ENCODE assay signal across 35 mouse cellular contexts in the genomic region with DNA sequence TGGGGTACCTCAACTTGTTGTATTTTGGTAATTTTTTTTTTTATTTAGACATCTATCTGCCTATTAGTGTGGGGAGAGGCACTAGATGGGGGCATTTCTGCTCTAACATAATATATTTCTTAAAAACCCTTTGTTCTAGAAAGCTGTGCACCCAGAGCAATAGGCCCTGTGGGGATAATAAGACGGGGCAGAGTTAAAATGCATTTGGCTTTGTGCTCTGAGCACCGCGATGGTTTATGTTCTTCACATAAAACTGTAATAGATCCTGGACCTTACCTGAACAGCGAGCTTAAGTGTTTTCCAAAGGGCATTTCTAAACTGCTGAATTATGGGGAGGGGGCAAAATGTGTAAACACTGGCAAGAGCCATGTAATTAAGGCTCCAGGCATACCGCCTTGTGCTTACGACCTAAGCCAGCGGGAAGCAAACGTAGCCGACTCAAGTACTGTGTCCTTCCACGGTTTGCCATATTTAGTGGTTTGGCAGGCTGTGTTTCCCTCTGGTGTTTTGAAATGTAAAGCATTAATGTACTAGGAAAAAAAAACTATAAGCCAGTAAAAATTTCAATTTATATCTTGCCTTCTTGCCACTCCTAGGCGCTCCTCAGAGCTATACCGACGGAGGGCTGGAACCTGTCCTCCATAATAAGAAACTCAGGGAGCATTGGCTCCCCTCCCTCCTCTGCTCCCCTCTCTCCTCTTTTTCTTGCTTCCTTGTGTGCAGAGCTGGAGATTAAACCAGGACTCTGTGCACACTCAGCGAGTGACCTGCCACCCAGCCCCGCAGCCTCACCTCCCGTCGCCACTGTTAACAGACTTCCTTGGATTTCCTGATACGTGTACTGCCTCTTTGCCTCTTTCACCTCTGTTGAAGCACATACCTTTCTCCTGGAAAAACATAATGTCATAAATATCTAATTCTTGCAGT. TPM values are rescaled to one million over a fixed set of nuclear protein-coding genes. Genes with fewer than 3 reads are reported as not detected.
A peak's percentile ranks its signal among the peaks of the same experiment; 100 is the strongest.
DNase-seq lines count a peak whose midpoint lies in the region; ATAC-seq and TF ChIP-seq lines count a peak whose summit lies in the region.
"Had no signal": no experiment of that assay in that cellular context is flagged by ENCODE, and none has a peak within 500 bp of the region (broad histone marks: within the 10 kb centered on the region; RNA-seq: fewer than 3 reads in every experiment).

No protein-coding gene starts in this region.

- no peaks in the 10 kb centered on the region for H3K36me3 ChIP-seq in forebrain, postnatal 0 days (ENCODE audit: insufficient read depth)
- H3K36me3 ChIP-seq in forebrain, embryonic 13.5 days (ENCODE audit: poor library complexity, severe bottlenecking): peaks cover 8% of the 10 kb centered on the region; the same call in 1 of the 2 replicates
- H3K36me3 ChIP-seq in limb, embryonic 11.5 days (ENCODE audit: control insufficient read depth, insufficient read depth, low read length): no peaks in the 10 kb centered on the region; the same call in 1 of the 2 replicates
- H3K36me3 ChIP-seq in neural tube, embryonic 14.5 days (ENCODE audit: control insufficient read depth, insufficient read depth, low read length): no peaks in the 10 kb centered on the region
- H3K36me3 ChIP-seq in stomach, postnatal 0 days (ENCODE audit: control insufficient read depth, insufficient read depth, low read length): no peaks in the 10 kb centered on the region
- H3K36me3 ChIP-seq: neural tube, embryonic 12.5 days had no signal

- TF ChIP-seq CTCF in forebrain, postnatal 0 days (IDR thresholded peaks at IDR 0.05; ENCODE audit: low read depth): no peak
- no peak for TF ChIP-seq CTCF in stomach, postnatal 0 days (IDR thresholded peaks at IDR 0.05; ENCODE audit: low read depth)

- no peak overlapping the region for H3K27ac ChIP-seq in forebrain, postnatal 0 days (ENCODE audit: low read depth, low read length)
- no peak overlapping the region for H3K27ac ChIP-seq in forebrain, embryonic 13.5 days
- H3K27ac ChIP-seq in limb, embryonic 11.5 days (replicated peaks; ENCODE audit: low read depth, low read length): peak overlapping the region; percentile 42; the same call in 1 of the 2 replicates
- H3K27ac ChIP-seq in neural tube, embryonic 14.5 days (ENCODE audit: low read depth, low read length): peak overlapping the region; percentile 10
- H3K27ac ChIP-seq in stomach, postnatal 0 days (replicated peaks): peak overlapping the region; percentile 69
- H3K27ac ChIP-seq: forebrain, embryonic 10.5 days; hindbrain, embryonic 12.5 days; left cerebral cortex, adult 2 months; liver, embryonic 12.5 days; neural tube, embryonic 12.5 days had no signal

- TF ChIP-seq EP300 in stomach, postnatal 0 days (optimal IDR thresholded peaks at IDR 0.05): no peak

- H3K9me3 ChIP-seq in forebrain, postnatal 0 days (ENCODE audit: low read length): no peaks in the 10 kb centered on the region
- no peaks in the 10 kb centered on the region for H3K9me3 ChIP-seq in forebrain, embryonic 13.5 days (replicated peaks)
- no peaks in the 10 kb centered on the region for H3K9me3 ChIP-seq in limb, embryonic 11.5 days (ENCODE audit: control insufficient read depth, low read length)
- no peaks in the 10 kb centered on the region for H3K9me3 ChIP-seq in neural tube, embryonic 14.5 days (ENCODE audit: control insufficient read depth, low read length)
- no peaks in the 10 kb centered on the region for H3K9me3 ChIP-seq in stomach, postnatal 0 days (ENCODE audit: control insufficient read depth, low read length)
- H3K9me3 ChIP-seq: forebrain, embryonic 10.5 days; G1E; hindbrain, embryonic 12.5 days; liver, embryonic 12.5 days; neural tube, embryonic 12.5 days had no signal

- no peaks in the 10 kb centered on the region for H3K27me3 ChIP-seq in forebrain, postnatal 0 days (ENCODE audit: insufficient read depth, low read length)
- H3K27me3 ChIP-seq in forebrain, embryonic 13.5 days: no peaks in the 10 kb centered on the region
- H3K27me3 ChIP-seq in limb, embryonic 11.5 days (ENCODE audit: control insufficient read depth, insufficient read depth, low read length): no peaks in the 10 kb centered on the region
- H3K27me3 ChIP-seq in neural tube, embryonic 14.5 days (ENCODE audit: control insufficient read depth, insufficient read depth, low read length): no peaks in the 10 kb centered on the region
- no peaks in the 10 kb centered on the region for H3K27me3 ChIP-seq in stomach, postnatal 0 days (ENCODE audit: control insufficient read depth, insufficient read depth, low read length)
- H3K27me3 ChIP-seq: hindbrain, embryonic 12.5 days; liver, embryonic 12.5 days; neural tube, embryonic 12.5 days had no signal

- no peaks in the 10 kb centered on the region for H3K4me1 ChIP-seq in forebrain, postnatal 0 days (ENCODE audit: insufficient read depth)
- H3K4me1 ChIP-seq in forebrain, embryonic 13.5 days: no peaks in the 10 kb centered on the region
- 0 out of 2 replicates have a peak, but pooled peaks cover 3% of the 10 kb centered on the region for H3K4me1 ChIP-seq in limb, embryonic 11.5 days (ENCODE audit: control insufficient read depth, insufficient read depth, low read length)
- peaks cover 2% of the 10 kb centered on the region; the same call in 1 of the 2 replicates for H3K4me1 ChIP-seq in neural tube, embryonic 14.5 days (ENCODE audit: control insufficient read depth, insufficient read depth, low read length)
- no peaks in the 10 kb centered on the region for H3K4me1 ChIP-seq in stomach, postnatal 0 days (replicated peaks; ENCODE audit: control insufficient read depth, insufficient read depth)
- H3K4me1 ChIP-seq: hindbrain, embryonic 12.5 days; liver, embryonic 12.5 days; neural tube, embryonic 12.5 days had no signal

- peak; percentile 13 for DNase-seq in forebrain, postnatal 0 days
- DNase-seq in limb, embryonic 11.5 days (ENCODE audit: low spot score): peak; percentile 26
- DNase-seq in stomach, postnatal 0 days (ENCODE audit: low spot score): peak; percentile 66
- DNase-seq in heart, postnatal 14 days: no peak
- DNase-seq: adrenal gland, postnatal 10 days; cerebellum, adult 11-12 months; cerebellum, postnatal 14 days; gastrocnemius, postnatal 10 days; kidney, adult 8-10 months; kidney, postnatal 10 days; layer of hippocampus, adult 9-11 months; liver, postnatal 0 days; lung, postnatal 36 days; retina, postnatal 1 day; right cerebral cortex, postnatal 14 days; thymus, adult 2 months; thymus, postnatal 4 days had no signal

- 80% methylated on average over 18 of the region's 18 CpGs for WGBS in forebrain, postnatal 0 days
- WGBS in forebrain, embryonic 13.5 days: 87% methylated on average over 18 of the region's 18 CpGs
- WGBS in limb, embryonic 11.5 days: 62% methylated on average over 18 of the region's 18 CpGs
- WGBS in neural tube, embryonic 14.5 days: 50% methylated on average over 18 of the region's 18 CpGs
- WGBS in stomach, postnatal 0 days: 69% methylated on average over 18 of the region's 18 CpGs

- H3K9ac ChIP-seq in forebrain, postnatal 0 days: no peak overlapping the region
- H3K9ac ChIP-seq in forebrain, embryonic 13.5 days: no peak overlapping the region
- no peak overlapping the region for H3K9ac ChIP-seq in limb, embryonic 11.5 days (ENCODE audit: low read length)
- H3K9ac ChIP-seq in neural tube, embryonic 14.5 days (replicated peaks; ENCODE audit: low read depth, low read length): no peak overlapping the region
- H3K9ac ChIP-seq in stomach, postnatal 0 days (ENCODE audit: low read length): no peak overlapping the region
- H3K9ac ChIP-seq: hindbrain, embryonic 12.5 days; liver, embryonic 12.5 days; liver, postnatal 0 days; neural tube, embryonic 12.5 days had no signal

- intact Hi-C loops in heart, postnatal 14 days (cut with DNase I): no loop called here

- no peak overlapping the region for H3K4me3 ChIP-seq in forebrain, postnatal 0 days (ENCODE audit: low read depth, low read length)
- H3K4me3 ChIP-seq in forebrain, embryonic 13.5 days: no peak overlapping the region
- no peak overlapping the region for H3K4me3 ChIP-seq in limb, embryonic 11.5 days (ENCODE audit: low read depth, low read length)
- H3K4me3 ChIP-seq in neural tube, embryonic 14.5 days (ENCODE audit: low read depth, low read length): no peak overlapping the region
- no peak overlapping the region for H3K4me3 ChIP-seq in stomach, postnatal 0 days (ENCODE audit: low read depth, low read length)
- H3K4me3 ChIP-seq: forebrain, embryonic 10.5 days; hindbrain, embryonic 12.5 days; left cerebral cortex, adult 2 months; liver, embryonic 12.5 days; neural tube, embryonic 12.5 days had no signal

- H3K4me2 ChIP-seq in forebrain, postnatal 0 days (ENCODE audit: low read depth): no peak overlapping the region
- no peak overlapping the region for H3K4me2 ChIP-seq in forebrain, embryonic 13.5 days
- no peak overlapping the region for H3K4me2 ChIP-seq in limb, embryonic 11.5 days (ENCODE audit: low read depth, severe bottlenecking)
- H3K4me2 ChIP-seq in neural tube, embryonic 14.5 days (ENCODE audit: low read depth, low read length): peak overlapping the region; percentile 15; the same call in 1 of the 2 replicates
- no peak overlapping the region for H3K4me2 ChIP-seq in stomach, postnatal 0 days (replicated peaks; ENCODE audit: low read depth)
- H3K4me2 ChIP-seq: hindbrain, embryonic 12.5 days; liver, embryonic 12.5 days; midbrain, embryonic 11.5 days; neural tube, embryonic 12.5 days had no signal

- no peak for ATAC-seq in forebrain, postnatal 0 days
- ATAC-seq in forebrain, embryonic 13.5 days: no peak
- ATAC-seq in limb, embryonic 11.5 days (ENCODE audit: insufficient number of reproducible peaks, low FRiP score, low TSS enrichment, low read depth): no peak
- ATAC-seq in neural tube, embryonic 14.5 days (ENCODE audit: low read depth): peak; percentile 78
- peak; percentile 87 for ATAC-seq in stomach, postnatal 0 days (ENCODE audit: low FRiP score, low TSS enrichment)
- ATAC-seq in erythroblast, adult 5-6 weeks (replicated peaks; ENCODE audit: low FRiP score, poor library complexity, severe bottlenecking): no peak
- ATAC-seq: forebrain, embryonic 16.5 days; intestine, embryonic 16.5 days; liver, embryonic 12.5 days; liver, postnatal 0 days; midbrain, embryonic 16.5 days had no signal

RNA-seq across cellular contexts. Expression of a gene that starts 23.0 kb away (rescaled TPM):
- total RNA-seq in forebrain, postnatal 0 days (2014; rRNA removed): 1.9 and 2.1 TPM in 2 replicates
- 1.2 and 1.4 TPM in 2 replicates for polyA plus RNA-seq in forebrain, postnatal 0 days (2015; fragmentation: Nextera tagmentation; extraction: Ambion mirVana)
- 10.3 and 11.4 TPM in 2 replicates for polyA plus RNA-seq in forebrain, embryonic 13.5 days (2015; fragmentation: Nextera tagmentation; extraction: Ambion mirVana)
- 17.7 and 22.1 TPM in 2 replicates for polyA plus RNA-seq in limb, embryonic 11.5 days (2014; fragmentation: Nextera tagmentation; extraction: Ambion mirVana)
- 1.5 and 1.9 TPM in 2 replicates for polyA plus RNA-seq in neural tube, embryonic 14.5 days (2014; fragmentation: Nextera tagmentation; extraction: Ambion mirVana)
- 1.4 and 1.8 TPM in 2 replicates for polyA plus RNA-seq in stomach, postnatal 0 days (2015; fragmentation: Nextera tagmentation; extraction: Ambion mirVana)
- total RNA-seq in heart, postnatal 14 days (2021): 1 to 10 TPM in 1 of 2 experiments, under 1 TPM in 1; 0.55 to 1.5 TPM
- total RNA-seq in erythroblast, adult 5-6 weeks (2015; ENCODE audit: low replicate concordance): 2.3 and 6.5 TPM in 2 replicates
- 11.6 and 11.8 TPM in 2 replicates for total RNA-seq in erythroblast, adult 5-6 weeks (2017; ENCODE audit: low replicate concordance)

RNA-seq across cellular contexts. Expression of a gene that starts 27.9 kb away (rescaled TPM):
- 46.2 and 54.9 TPM in 2 replicates for total RNA-seq in forebrain, postnatal 0 days (2014; rRNA removed)
- polyA plus RNA-seq in forebrain, postnatal 0 days (2015; fragmentation: Nextera tagmentation; extraction: Ambion mirVana): 41.0 and 52.3 TPM in 2 replicates
- polyA plus RNA-seq in forebrain, embryonic 13.5 days (2015; fragmentation: Nextera tagmentation; extraction: Ambion mirVana): 40.5 and 52.8 TPM in 2 replicates
- 0.33 and 0.55 TPM in 2 replicates for polyA plus RNA-seq in limb, embryonic 11.5 days (2014; fragmentation: Nextera tagmentation; extraction: Ambion mirVana)
- polyA plus RNA-seq in neural tube, embryonic 14.5 days (2014; fragmentation: Nextera tagmentation; extraction: Ambion mirVana): 23.4 TPM in 2 replicates
- polyA plus RNA-seq in stomach, postnatal 0 days (2015; fragmentation: Nextera tagmentation; extraction: Ambion mirVana): 0.16 and 0.28 TPM in 2 replicates
- total RNA-seq in heart, postnatal 14 days (2021): not detected
- not detected in 2 replicates for total RNA-seq in erythroblast, adult 5-6 weeks (2015; ENCODE audit: low replicate concordance)
- total RNA-seq in erythroblast, adult 5-6 weeks (2017; ENCODE audit: low replicate concordance): not detected in 2 replicates
- total RNA-seq: adrenal gland, postnatal 10 days; G1E; gastrocnemius, postnatal 10 days; granulocyte monocyte progenitor cell, adult 5-6 weeks; heart, postnatal 25 days; megakaryocyte, adult 5-6 weeks had no signal
- polyA plus RNA-seq: G1E; heart, embryonic 14.5 days; small intestine, adult 2 months had no signal

RNA-seq across cellular contexts. Expression of a gene that starts 51.5 kb away (rescaled TPM):
- total RNA-seq in forebrain, postnatal 0 days (2014; rRNA removed): 51.1 and 52.9 TPM in 2 replicates
- 17.4 and 19.4 TPM in 2 replicates for polyA plus RNA-seq in forebrain, postnatal 0 days (2015; fragmentation: Nextera tagmentation; extraction: Ambion mirVana)
- 29.7 and 30.4 TPM in 2 replicates for polyA plus RNA-seq in forebrain, embryonic 13.5 days (2015; fragmentation: Nextera tagmentation; extraction: Ambion mirVana)
- 32.1 and 36.6 TPM in 2 replicates for polyA plus RNA-seq in limb, embryonic 11.5 days (2014; fragmentation: Nextera tagmentation; extraction: Ambion mirVana)
- polyA plus RNA-seq in neural tube, embryonic 14.5 days (2014; fragmentation: Nextera tagmentation; extraction: Ambion mirVana): 23.0 and 30.5 TPM in 2 replicates
- polyA plus RNA-seq in stomach, postnatal 0 days (2015; fragmentation: Nextera tagmentation; extraction: Ambion mirVana): 13.9 and 18.5 TPM in 2 replicates
- 10 to 100 TPM; 51.4 to 54.7 TPM for total RNA-seq in heart, postnatal 14 days (2021)
- total RNA-seq in erythroblast, adult 5-6 weeks (2015; ENCODE audit: low replicate concordance): 5.2 and 18.4 TPM in 2 replicates
- total RNA-seq in erythroblast, adult 5-6 weeks (2017; ENCODE audit: low replicate concordance): 26.6 and 27.6 TPM in 2 replicates

Comparison
In these comparisons a context has a peak if more than half of its experiments do, and no peak if none do; other contexts are left out.
1. ATAC-seq: peak in neural tube, embryonic 14.5 days (single experiment) and stomach, postnatal 0 days (single experiment); none in forebrain, postnatal 0 days (single experiment), forebrain, embryonic 13.5 days (single experiment), limb, embryonic 11.5 days (single experiment) and erythroblast, adult 5-6 weeks (single experiment).
2. DNase-seq: peak in forebrain, postnatal 0 days (single experiment), limb, embryonic 11.5 days (single experiment) and stomach, postnatal 0 days (single experiment); none in heart, postnatal 14 days (0 of 2).
3. H3K27ac ChIP-seq: peak in limb, embryonic 11.5 days (single experiment), neural tube, embryonic 14.5 days (single experiment) and stomach, postnatal 0 days (single experiment); none in forebrain, postnatal 0 days (single experiment) and forebrain, embryonic 13.5 days (single experiment).
4. RNA of a gene that starts 27.9 kb away (polyA plus RNA-seq): 40.5 to 52.8 TPM in forebrain, embryonic 13.5 days, 41.0 to 52.3 TPM in forebrain, postnatal 0 days and 23.4 TPM in neural tube, embryonic 14.5 days; 0.33 to 0.55 TPM in limb, embryonic 11.5 days and 0.16 to 0.28 TPM in stomach, postnatal 0 days; every median in the first group is over 10 times any median in the second.